Mouse (Mus musculus) bone marrow, adult 2 months (tissue): ENCODE measurements around the gene Dph3.

ENCODE experiments used
- CTCF ChIP-seq: fragments of 200-500 bp; IDR thresholded peaks from 2 replicates; pipeline ENCODE4 v1.5.1; 2011; ENCODE audit warnings: low read length, control low read depth; ENCODE audit not compliant: control insufficient read depth, insufficient read depth
- POLR2A ChIP-seq: fragments of 200-500 bp; IDR thresholded peaks from 2 replicates; pipeline ENCODE4 v1.6.1; 2011; ENCODE audit warnings: low read depth, mild to moderate bottlenecking, control low read depth, low read length, borderline replicate concordance; ENCODE audit not compliant: control insufficient read depth

DNA sequence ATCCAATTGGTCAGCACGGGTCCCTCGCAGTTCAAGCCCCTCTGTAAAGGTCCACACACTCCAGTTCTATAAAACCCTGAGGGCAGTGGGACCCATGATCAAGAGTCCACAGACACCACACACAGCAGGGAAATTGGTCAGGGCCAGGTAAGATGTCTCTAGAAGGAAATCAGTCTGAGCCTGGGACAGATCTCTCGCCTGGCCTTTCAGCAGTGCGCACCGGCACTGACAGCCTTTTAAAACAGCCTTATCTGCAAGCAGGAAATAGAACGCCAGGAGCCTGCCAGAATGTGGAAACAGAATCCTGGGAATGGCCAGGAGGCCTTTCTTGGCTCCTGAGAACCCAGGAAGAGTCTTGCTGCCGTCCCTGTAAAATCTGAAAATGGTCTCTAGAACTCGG lies 29.7 kb downstream of the Dph3 start:
- TF ChIP-seq CTCF (no peak), POLR2A (no peak)
